Mouse (Mus musculus) heart, adult 2 months (tissue): ENCODE results near the gene Tenm4.

Experiments
- CTCF ChIP-seq: fragments of 200-600 bp; IDR thresholded peaks from 2 replicates; pipeline ENCODE4 v1.8.1; 2022; ENCODE audit warnings: antibody characterized with exemption, mild to moderate bottlenecking, moderate library complexity
- EP300 ChIP-seq: fragments of 200-500 bp; IDR thresholded peaks from 2 replicates; pipeline ENCODE4 v1.6.1; 2011; ENCODE audit warnings: low read depth, low read length, control low read depth; ENCODE audit not compliant: insufficient read depth
- POLR2A ChIP-seq: fragments of 200-500 bp; IDR thresholded peaks from 2 replicates; pipeline ENCODE4 v1.6.1; 2011; ENCODE audit warnings: mild to moderate bottlenecking, low read depth, low read length, control low read depth; ENCODE audit not compliant: insufficient read depth

- TF ChIP-seq CTCF (no peak), EP300 (no peak), POLR2A (no peak)
Observed at GRCm38 (mm10) chr7:96521956-96522355, 350.9 kb downstream of the Tenm4 start.
